Mouse (Mus musculus): ENCODE measurements around the gene Entpd7.

- TF ChIP-seq CTCF (IDR thresholded peaks at IDR 0.05; ENCODE audit: low read depth) (no peak), EP300 (optimal IDR thresholded peaks at IDR 0.05) (no peak)
These were observed 28.7 kb upstream of the Entpd7 start for GRCm38 (mm10) chr19:43660774-43661173.
